Mouse (Mus musculus) left cerebral cortex, postnatal 14 days (tissue): ENCODE measurements at regions not wholly inside any gene's neighbourhood (a gene's known extent, or its start where the extent isn't known, plus 50 kb on each side); places are given as distances from the start of the nearest gene placed in this dataset.

ENCODE experiments used
- DNase-seq, 2 experiments: peaks; one replicate each; pipeline ENCODE4 v3.0.0; 2021 to 2022; ENCODE audit warnings: low spot score in 2 of 2, mixed read lengths in 1 of 2
- intact Hi-C: fragments of 180-260 bp; cut with DNase I; formaldehyde crosslinking; loops from one replicate; pipeline ENCODE4 v1.15.1; 2025

- intact Hi-C loops = no loop called here
- DNase-seq = no peak
Measured at GRCm38 (mm10) chr5:47472027-47472825, 510.7 kb upstream of the Slit2 start.

DNA sequence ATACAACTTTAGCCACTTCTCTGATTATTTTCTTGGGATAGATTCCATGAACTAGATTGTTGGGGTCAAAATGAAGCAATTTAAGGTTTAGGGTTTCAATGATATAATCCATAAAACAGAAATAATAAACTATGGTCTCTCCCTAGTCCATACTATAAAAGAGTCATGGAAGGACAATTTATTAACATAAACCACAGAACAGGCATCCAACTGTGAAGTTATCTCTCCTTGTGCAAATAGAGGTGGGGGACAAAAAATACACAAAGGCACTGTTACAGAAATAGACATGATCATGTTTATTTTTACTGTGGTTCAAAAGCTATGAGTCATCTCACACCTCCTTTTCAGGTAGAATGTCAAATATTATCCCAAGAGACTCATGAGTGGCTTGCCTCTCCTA is 503.0 kb upstream of the Slit2 start:
- intact Hi-C loops = no loop called here

DNA sequence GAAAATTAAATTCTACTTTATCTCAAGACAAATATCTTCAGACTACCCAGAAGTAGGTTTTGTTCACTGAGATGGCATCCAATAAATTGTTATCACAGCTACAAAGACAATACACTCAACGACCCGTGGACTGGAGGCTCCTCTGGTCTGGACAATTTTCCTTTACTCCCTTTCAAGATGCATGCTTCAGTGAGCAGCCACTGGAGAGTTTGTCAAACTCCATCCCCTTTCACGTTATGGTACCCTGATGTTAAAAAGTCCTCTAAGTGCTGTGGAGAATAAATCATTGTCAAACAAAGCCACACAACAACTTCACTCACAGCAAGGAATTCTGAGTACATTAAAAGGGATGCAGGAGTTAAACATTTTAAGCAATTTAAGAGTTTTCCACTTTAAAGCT is 486.7 kb upstream of the Slit2 start:
- no peak for DNase-seq
- intact Hi-C loops = no loop called here

More for the DNA sequence above, 503.0 kb upstream of the Slit2 start:
- DNase-seq = no peak

DNA sequence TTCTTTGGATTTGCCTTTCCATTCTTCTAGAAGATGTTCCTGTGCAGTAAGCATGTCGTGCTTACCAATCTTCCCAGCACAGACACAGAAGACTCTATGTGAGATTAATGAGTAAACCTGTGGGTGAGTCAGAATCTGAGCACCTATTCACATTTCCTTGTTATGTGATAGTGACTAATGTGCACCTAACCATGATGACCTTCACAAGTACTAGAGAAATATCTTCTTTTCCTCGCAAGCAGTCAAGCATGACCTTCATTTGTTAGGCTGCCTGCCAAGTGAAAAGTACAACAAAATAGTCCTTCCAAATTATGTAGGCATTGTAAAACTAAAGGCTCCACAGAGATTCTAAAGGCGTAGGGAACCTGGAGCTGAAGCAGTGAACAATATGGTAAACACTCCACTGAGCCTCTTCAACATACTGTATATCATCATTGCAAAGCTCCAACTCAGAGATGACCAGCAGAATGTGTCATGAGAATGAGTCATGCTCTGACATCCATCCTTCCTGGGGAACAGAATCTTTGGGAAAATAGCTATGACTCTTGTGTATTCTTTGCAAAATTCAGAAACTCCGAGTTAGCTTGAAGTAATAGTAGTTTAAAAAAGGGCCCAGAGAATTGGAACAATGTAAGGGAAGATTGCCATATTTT is 480.0 kb upstream of the Slit2 start:
- no peak for DNase-seq
- intact Hi-C loops = no loop called here

GRCm38 (mm10) chr5:47508689-47509301 is 474.1 kb upstream of the Slit2 start:
- intact Hi-C loops = no loop called here
- DNase-seq = no peak

DNA sequence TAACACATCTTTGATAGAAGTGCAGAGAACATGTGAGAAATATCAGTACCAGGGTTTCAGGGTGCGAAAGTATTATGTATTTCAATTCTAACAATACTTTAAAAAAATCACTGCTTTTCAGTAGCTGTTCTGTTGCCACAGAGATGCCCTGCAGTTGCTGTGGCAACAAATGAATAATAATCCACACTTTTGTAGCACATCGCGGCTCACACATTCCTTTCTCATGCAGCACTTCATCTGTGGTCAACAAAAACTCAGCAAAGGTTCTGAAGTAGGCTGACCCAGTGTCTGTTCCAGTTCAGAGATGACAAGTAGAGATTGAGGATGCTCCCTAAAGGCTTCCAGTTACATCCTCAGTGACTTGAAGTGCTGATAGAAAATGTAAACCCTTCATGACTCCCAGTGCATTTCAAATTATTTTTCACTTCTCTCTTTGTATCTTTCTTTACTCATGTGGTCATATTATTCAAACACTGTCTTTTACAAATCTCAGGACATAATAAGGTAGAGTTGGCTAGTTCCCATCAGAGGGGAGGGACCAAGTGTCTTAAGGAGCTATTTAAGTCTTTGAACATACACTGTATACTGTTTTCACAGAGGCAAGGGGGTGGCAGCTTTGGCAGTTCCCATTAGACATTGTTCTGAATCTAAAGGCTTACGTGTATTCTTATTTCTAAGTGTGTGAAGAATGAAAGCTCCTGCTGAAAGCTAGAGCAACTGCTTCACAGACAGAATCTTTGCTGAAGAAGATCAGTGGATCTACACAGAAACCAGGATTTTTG is 460.6 kb upstream of the Slit2 start:
- peak in 1 of 2 experiments; percentile 30 for DNase-seq
- intact Hi-C loops = no loop called here

DNA sequence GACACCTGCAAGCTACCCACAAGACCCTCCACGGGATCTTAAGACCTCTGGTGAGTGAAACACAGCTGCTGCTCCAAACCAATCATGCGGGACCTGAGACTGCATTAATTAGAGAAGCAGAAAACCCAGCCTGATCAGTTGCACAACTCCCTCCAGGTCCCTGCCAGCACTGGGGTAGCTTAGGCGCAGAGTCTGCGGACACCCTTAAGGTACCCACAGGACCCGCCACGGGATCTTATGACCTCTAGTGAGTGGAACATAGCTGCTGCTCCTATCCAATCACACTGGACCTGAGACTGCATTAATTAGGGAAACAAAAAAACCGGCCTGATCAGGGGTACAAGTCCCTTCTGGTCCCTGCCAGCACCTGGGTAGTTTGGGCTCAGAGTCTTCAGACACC is 454.3 kb upstream of the Slit2 start:
- no peak for DNase-seq
- intact Hi-C loops = no loop called here

- intact Hi-C loops = no loop called here
- DNase-seq = no peak
Measured at GRCm38 (mm10) chr5:47537532-47537931, 445.4 kb upstream of the Slit2 start.

DNA sequence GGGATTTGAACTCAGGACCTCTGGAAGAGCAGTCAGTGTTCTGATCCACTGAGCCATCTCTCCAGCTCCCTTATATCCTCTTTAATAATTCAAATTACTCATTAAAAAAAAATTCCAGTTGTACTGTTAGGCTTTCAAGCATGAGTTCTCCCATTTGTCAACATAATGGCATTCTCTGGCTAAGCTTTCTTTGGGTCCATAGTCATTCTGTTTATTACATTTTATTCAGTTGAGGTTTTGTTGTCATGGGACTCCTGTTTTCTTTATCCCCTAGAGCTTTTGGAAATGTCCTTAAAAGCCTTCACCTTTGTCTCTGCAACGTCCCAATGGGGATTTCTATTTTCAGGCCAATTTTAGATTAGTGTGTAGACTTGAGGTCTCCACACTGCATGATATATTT is 440.7 kb upstream of the Slit2 start:
- intact Hi-C loops = no loop called here

DNA sequence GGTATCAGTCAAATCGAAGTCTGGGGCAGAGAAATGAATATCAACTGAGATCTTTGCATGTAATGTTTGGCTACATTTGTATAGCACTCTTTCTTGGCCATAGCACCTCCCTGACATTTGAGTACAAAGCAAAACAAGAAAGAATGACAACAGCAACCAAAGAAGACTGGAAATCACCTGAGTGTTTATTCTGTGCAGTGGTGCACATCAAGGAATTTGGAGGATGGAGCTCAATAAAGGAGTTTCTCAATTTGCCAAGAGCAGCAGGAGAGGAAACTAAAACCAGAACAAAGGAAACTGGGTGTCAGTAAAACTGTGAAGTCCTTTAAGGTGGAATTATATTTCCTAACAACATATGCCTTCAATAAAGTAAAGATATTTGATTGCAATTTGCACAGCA is 426.2 kb upstream of the Slit2 start:
- intact Hi-C loops = no loop called here
- DNase-seq = no peak

More for the DNA sequence above, 440.7 kb upstream of the Slit2 start:
- DNase-seq = no peak

DNA sequence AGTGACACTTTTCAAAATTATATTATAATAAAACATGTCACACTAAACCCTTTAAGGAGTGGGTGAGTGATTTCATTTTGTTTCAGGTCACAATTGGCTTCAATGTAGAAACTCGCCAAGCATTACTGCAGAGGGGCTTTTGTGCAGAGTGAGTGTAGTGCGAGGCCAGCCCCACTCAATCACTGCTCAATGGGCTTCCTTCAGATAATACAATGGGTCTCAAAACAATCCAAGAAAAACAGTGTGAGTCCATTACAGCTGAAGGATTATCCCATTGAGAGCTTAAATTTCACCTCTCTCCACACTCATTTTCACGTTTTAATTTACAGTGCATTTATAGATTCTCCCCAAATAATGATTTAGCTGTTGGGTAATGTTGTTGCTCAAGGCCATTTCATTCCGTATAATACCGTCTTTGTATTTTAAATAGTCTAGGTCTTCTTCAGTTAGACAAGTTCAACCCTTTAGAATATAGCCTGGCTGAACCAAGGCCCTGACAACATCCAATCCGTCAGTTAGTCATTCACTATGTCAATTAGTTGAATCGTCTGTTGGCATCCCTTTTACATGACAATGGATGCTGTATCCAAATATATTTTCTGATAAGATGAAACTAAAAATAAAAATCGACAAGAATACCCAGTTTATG is 425.7 kb upstream of the Slit2 start:
- intact Hi-C loops = no loop called here
- DNase-seq = no peak
